Mouse (Mus musculus) myocyte (in vitro differentiated cells): ENCODE results near the gene Kif2c. TPM values are rescaled to one million over a fixed set of nuclear protein-coding genes. Genes with fewer than 3 reads are reported as not detected.

Experiments
- H3K27me3 ChIP-seq: one replicate; pipeline ENCODE4 v1.6.1; 2011; ENCODE audit not compliant: control insufficient read depth, insufficient read depth, insufficient read length
- H3K36me3 ChIP-seq: one replicate; pipeline ENCODE4 v1.6.1; 2011; ENCODE audit not compliant: control insufficient read depth, insufficient read depth
- H3K4me2 ChIP-seq: one replicate; pipeline ENCODE4 v1.6.1; 2011; ENCODE audit warnings: low read depth, control low read depth
- H3K4me3 ChIP-seq: one replicate; pipeline ENCODE4 v1.5.1; 2011; ENCODE audit warnings: mild to moderate bottlenecking, control low read depth, moderate library complexity
- H3K79me2 ChIP-seq: one replicate; pipeline ENCODE4 v1.6.1; 2011; ENCODE audit not compliant: control insufficient read depth, insufficient read depth
- H3ac ChIP-seq: one replicate; pipeline ENCODE4 v1.6.1; 2011; ENCODE audit not compliant: control insufficient read depth, insufficient read length
- CEBPB ChIP-seq: IDR thresholded peaks from 2 replicates; pipeline ENCODE4 v1.6.1; 2011; ENCODE audit warnings: mild to moderate bottlenecking, moderate library complexity; ENCODE audit not compliant: poor library complexity, insufficient read depth, severe bottlenecking
- E2F4 ChIP-seq: IDR thresholded peaks from one replicate; pipeline ENCODE4 v1.6.1; 2011; ENCODE audit warnings: mild to moderate bottlenecking, control low read depth, moderate library complexity; ENCODE audit not compliant: insufficient read depth
- MAX ChIP-seq: IDR thresholded peaks from one replicate; pipeline ENCODE4 v1.6.1; 2011; ENCODE audit warnings: low read depth, mild to moderate bottlenecking, control low read depth
- MYOG ChIP-seq, 3 experiments: IDR thresholded peaks; one replicate each; pipeline ENCODE4 v1.6.1; 2011; ENCODE audit warnings: control low read depth in 2 of 3, low read depth in 2 of 3, mild to moderate bottlenecking in 2 of 3; ENCODE audit not compliant: insufficient read length in 2 of 3, control insufficient read depth in 1 of 3, insufficient read depth in 1 of 3
- POLR2A ChIP-seq: IDR thresholded peaks from one replicate; pipeline ENCODE4 v1.6.1; 2011; ENCODE audit warnings: low read depth, mild to moderate bottlenecking, control low read depth, moderate library complexity; ENCODE audit not compliant: insufficient read length
- POLR2AphosphoS2 ChIP-seq: IDR thresholded peaks from one replicate; pipeline ENCODE4 v1.6.1; 2011; ENCODE audit warnings: low read depth, control low read depth; ENCODE audit not compliant: insufficient read length
- REST ChIP-seq: IDR thresholded peaks from one replicate; pipeline ENCODE4 v1.6.1; 2011; ENCODE audit warnings: mild to moderate bottlenecking, control low read depth, moderate library complexity; ENCODE audit not compliant: insufficient read depth, insufficient read length
- SRF ChIP-seq: IDR thresholded peaks from one replicate; pipeline ENCODE4 v1.6.1; 2011; ENCODE audit warnings: low read depth; ENCODE audit not compliant: control insufficient read depth, insufficient read length
- TCF12 ChIP-seq: IDR thresholded peaks from one replicate; pipeline ENCODE4 v1.6.1; 2011; ENCODE audit warnings: mild to moderate bottlenecking, control low read depth; ENCODE audit not compliant: poor library complexity, insufficient read depth, severe bottlenecking
- TCF3 ChIP-seq: IDR thresholded peaks from one replicate; pipeline ENCODE4 v1.6.1; 2011; ENCODE audit warnings: low read depth, control low read depth; ENCODE audit not compliant: insufficient read length
- USF1 ChIP-seq: IDR thresholded peaks from one replicate; pipeline ENCODE4 v1.6.1; 2011; ENCODE audit warnings: low read depth, mild to moderate bottlenecking, control low read depth, moderate library complexity
- polyA plus RNA-seq: library from polyadenylated mRNA; unstranded; fragments of >200 nt; fragmentation: generic; extraction: Trizol; gene quantifications from one replicate; pipeline ENCODE4 v1.2.1, GENCODE M21; 2012; ENCODE audit warnings: missing spikeins

Kif2c gene
- polyA plus RNA-seq, 1 experiment = 18.5 TPM

GRCm38 (mm10) chr4:117146176-117146575, 36.3 kb downstream of the Kif2c start:
- H3K79me2 ChIP-seq = no peaks in the 10 kb centered on the region
- no peak overlapping the region for H3ac ChIP-seq
- H3K4me2 ChIP-seq = no peak overlapping the region
- peaks cover 10% of the 10 kb centered on the region for H3K36me3 ChIP-seq
- TF ChIP-seq MAX (no peak), E2F4 (no peak)
- no peaks in the 10 kb centered on the region for H3K27me3 ChIP-seq
- H3K4me3 ChIP-seq = no peak overlapping the region

DNA sequence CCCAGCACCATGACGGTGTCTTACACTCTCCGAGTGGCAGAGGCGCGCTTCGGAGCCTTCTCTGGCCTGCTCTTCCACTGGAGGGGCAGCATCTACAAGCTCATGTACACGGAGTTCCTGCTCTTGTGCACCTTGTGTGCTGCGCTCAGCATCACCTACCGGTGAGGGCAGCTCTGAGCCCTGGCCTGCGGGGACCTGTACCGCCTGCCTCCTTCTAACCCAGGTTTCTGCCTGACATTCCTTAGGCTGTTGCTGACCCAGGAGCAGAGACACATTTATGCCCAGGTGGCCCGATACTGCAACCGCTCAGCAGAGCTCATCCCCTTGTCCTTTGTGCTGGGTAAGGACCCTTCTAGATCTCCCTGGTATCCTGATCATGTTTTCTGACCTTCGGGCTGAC, 37.2 kb downstream of the Kif2c start:
- H3K4me3 ChIP-seq = no peak overlapping the region
- TF ChIP-seq CEBPB (no peak), MYOG (IDR thresholded peaks at IDR 0.05; ENCODE audit: control insufficient read depth in 1 of 3, insufficient read depth in 1 of 3, insufficient read length in 2 of 3, low read depth in 2 of 3) (no peak), REST (no peak), TCF3 (no peak), TCF12 (no peak), MAX (no peak)
- peaks cover under 1% of the 10 kb centered on the region for H3K36me3 ChIP-seq
- no peak overlapping the region for H3ac ChIP-seq
- H3K4me2 ChIP-seq = no peak overlapping the region
- no peaks in the 10 kb centered on the region for H3K79me2 ChIP-seq
- no peaks in the 10 kb centered on the region for H3K27me3 ChIP-seq

DNA sequence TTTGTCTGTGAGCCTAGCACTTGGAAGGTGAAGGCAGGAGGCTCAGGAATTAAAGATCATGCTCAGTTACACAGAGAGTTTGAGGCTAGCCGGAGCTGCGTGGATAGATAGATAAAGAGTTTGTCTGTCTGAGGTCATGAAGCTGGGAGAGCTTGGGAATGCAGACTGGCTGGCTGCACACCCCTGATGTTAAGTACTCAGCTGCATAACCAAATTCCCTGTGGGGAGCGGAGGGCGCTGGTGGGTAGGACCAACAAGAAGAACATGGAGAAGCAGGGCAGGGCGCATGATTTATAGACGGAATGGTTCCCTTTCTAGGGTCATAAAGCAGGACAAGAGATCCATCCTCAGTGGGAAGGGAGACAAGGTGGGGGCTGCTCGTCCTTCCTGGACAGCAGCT, 39.4 kb downstream of the Kif2c start:
- Histone ChIP-seq H3K27me3 (no peaks in the 10 kb centered on the region), H3ac (no peak overlapping the region), H3K79me2 (no peaks in the 10 kb centered on the region), H3K4me2 (no peak overlapping the region), H3K36me3 (no peaks in the 10 kb centered on the region), H3K4me3 (no peak overlapping the region)
- no peak for TF ChIP-seq POLR2AphosphoS2
- no peak for TF ChIP-seq POLR2A
- no peak for TF ChIP-seq TCF12

- TF ChIP-seq MAX = no peak
- TF ChIP-seq E2F4 = no peak
- Histone ChIP-seq H3K79me2 (no peaks in the 10 kb centered on the region), H3K36me3 (no peaks in the 10 kb centered on the region), H3K4me3 (no peak overlapping the region), H3ac (no peak overlapping the region), H3K27me3 (no peaks in the 10 kb centered on the region), H3K4me2 (no peak overlapping the region)
These were observed 41.8 kb downstream of the Kif2c start for GRCm38 (mm10) chr4:117140613-117141012.

DNA sequence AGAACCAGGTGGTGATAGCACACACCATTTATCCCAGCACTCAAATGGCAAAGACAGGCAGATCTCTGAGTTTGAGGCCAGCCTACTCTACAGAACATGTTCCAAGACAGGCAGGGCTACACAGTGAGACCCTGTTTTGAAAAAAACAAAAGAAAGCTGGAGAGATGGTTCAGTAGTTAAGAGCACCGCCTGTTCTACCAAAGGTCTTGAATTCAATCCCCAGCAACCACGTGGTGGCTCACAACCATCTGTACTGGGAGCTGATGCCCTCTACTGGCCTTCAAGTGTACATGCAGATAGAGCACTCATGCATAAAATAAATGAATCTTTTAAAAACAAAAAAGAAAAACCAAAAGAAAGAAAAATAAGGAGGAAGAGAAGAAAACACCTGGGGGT, 43.2 kb downstream of the Kif2c start:
- Histone ChIP-seq H3K4me3 (no peak overlapping the region), H3K27me3 (no peaks in the 10 kb centered on the region), H3ac (no peak overlapping the region), H3K36me3 (no peaks in the 10 kb centered on the region), H3K79me2 (no peaks in the 10 kb centered on the region), H3K4me2 (peak overlapping the region; percentile 15)
- TF ChIP-seq MAX (peak; percentile 80), POLR2A (no peak), USF1 (peak; percentile 95)

DNA sequence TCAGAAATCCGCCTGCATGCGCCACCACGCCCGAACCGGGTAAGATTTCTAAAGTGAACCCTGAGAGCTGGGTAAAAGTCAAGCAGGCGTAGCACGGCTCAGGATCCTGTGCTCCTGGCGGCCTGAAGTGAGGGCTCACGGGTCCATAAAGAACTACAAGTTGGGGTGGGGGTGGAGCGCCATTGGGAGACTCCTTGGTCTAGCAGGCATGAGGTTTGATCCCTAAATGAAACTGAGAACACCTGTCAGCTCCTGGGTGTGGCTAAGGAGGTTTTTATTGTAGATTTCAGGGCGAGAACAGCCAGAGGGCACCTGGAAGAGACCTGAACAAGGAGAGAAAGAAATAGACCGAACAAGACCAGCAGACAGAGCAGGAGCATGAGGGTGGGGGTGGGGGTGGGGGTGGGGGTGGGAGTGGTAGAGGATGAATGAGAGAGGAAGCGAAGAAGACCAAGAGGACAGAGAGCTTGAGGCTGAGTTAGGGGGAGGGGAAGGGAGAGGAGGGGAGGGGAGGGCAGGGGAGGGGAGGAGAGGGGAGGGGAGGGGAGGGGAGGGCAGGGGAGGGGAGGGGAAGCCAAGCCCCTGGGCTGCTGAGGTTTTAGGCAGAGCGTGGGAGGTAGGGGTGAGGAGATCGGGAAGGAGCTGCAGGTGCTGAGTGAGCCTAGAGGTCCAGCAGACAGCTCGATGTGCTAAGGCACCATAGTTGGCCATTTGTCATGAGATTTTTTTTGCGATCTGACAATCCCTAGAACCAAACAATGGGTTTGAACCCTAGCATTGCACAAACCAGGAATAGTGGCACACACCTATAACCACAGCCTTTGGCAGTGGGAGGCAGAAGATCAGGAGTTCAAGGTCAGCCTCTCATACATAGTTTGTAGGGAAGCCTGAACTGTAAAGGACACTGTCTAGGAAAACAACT, 43.9 kb downstream of the Kif2c start:
- Histone ChIP-seq H3K4me2 (peak overlapping the region; percentile 15), H3K79me2 (no peaks in the 10 kb centered on the region), H3K4me3 (no peak overlapping the region), H3K36me3 (no peaks in the 10 kb centered on the region), H3K27me3 (no peaks in the 10 kb centered on the region), H3ac (no peak overlapping the region)
- TF ChIP-seq SRF (no peak), MYOG (IDR thresholded peaks at IDR 0.05; ENCODE audit: control insufficient read depth in 1 of 3, insufficient read depth in 1 of 3, insufficient read length in 2 of 3, low read depth in 2 of 3) (no peak), TCF12 (no peak), USF1 (no peak), CEBPB (no peak)
